Mouse (Mus musculus) liver, adult (tissue): ENCODE data around the gene Aldh3a1.

ENCODE experiments used
- GATA4 ChIP-seq: IDR thresholded peaks from 2 replicates; pipeline ENCODE4 v1.6.1; 2014; ENCODE audit warnings: mild to moderate bottlenecking, low read length; ENCODE audit not compliant: insufficient replicate concordance

The Aldh3a1 gene

GRCm38 (mm10) chr11:61190776-61191175 is 16.6 kb upstream of the Aldh3a1 start:
- TF ChIP-seq GATA4: no peak

- TF ChIP-seq GATA4: no peak
Measured at GRCm38 (mm10) chr11:61192779-61193178, 14.6 kb upstream of the Aldh3a1 start.

GRCm38 (mm10) chr11:61193392-61193791 is 13.9 kb upstream of the Aldh3a1 start:
- TF ChIP-seq GATA4: no peak

GRCm38 (mm10) chr11:61196616-61197353 is 10.6 kb upstream of the Aldh3a1 start:
- no peak for TF ChIP-seq GATA4

- TF ChIP-seq GATA4: no peak
Measured at GRCm38 (mm10) chr11:61197935-61198334, 9.4 kb upstream of the Aldh3a1 start.

- TF ChIP-seq GATA4: no peak
Measured at GRCm38 (mm10) chr11:61199620-61200362, 7.5 kb upstream of the Aldh3a1 start.

- no peak for TF ChIP-seq GATA4
Measured at GRCm38 (mm10) chr11:61202186-61202585, 5.2 kb upstream of the Aldh3a1 start.

GRCm38 (mm10) chr11:61202810-61203209 is 4.5 kb upstream of the Aldh3a1 start:
- no peak for TF ChIP-seq GATA4

GRCm38 (mm10) chr11:61205167-61205950 is 2.0 kb upstream of the Aldh3a1 start:
- TF ChIP-seq GATA4: no peak

GRCm38 (mm10) chr11:61206136-61206535 is 1.2 kb upstream of the Aldh3a1 start:
- no peak for TF ChIP-seq GATA4

GRCm38 (mm10) chr11:61208316-61208715 is 979 bp downstream of the Aldh3a1 start:
- no peak for TF ChIP-seq GATA4

- no peak for TF ChIP-seq GATA4
Measured at GRCm38 (mm10) chr11:61212102-61212501, 4.8 kb downstream of the Aldh3a1 start.

- TF ChIP-seq GATA4: no peak
Measured at GRCm38 (mm10) chr11:61215936-61216335, 8.6 kb downstream of the Aldh3a1 start.

GRCm38 (mm10) chr11:61220156-61220881 is 13.0 kb downstream of the Aldh3a1 start:
- no peak for TF ChIP-seq GATA4

GRCm38 (mm10) chr11:61222007-61222406 is 14.7 kb downstream of the Aldh3a1 start:
- no peak for TF ChIP-seq GATA4
